Mouse (Mus musculus): ENCODE measurements around the gene Dok7. TPM values are rescaled to one million over a fixed set of nuclear protein-coding genes. Genes with fewer than 3 reads are reported as not detected.

Dok7 gene
- polyA plus RNA-seq, 1 experiment: not detected

DNA sequence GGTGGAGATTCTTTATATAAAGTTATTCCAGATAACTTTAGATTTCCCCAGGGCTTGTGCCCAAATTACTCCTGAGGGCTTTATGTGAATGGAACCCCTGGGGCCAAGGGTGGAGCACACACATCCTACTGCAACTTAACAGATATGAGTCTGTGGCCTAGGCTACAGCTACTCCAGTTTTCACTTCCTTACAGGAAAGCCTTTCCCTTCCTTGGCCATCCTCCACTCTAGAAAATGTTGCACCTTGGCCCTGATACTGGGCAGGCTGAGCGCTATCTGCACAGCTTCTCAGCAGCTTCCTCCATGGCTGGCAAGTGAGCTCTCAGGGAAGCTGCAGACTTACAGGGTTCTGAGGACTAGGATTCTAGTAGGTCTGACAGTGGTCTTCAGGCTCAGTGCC, 27.3 kb upstream of the Dok7 start:
- TF ChIP-seq GATA1 (IDR thresholded peaks at IDR 0.05; ENCODE audit: low read length) (no peak), TAL1 (IDR thresholded peaks at IDR 0.05; ENCODE audit: low read length) (no peak)
- peaks cover 100% of the 10 kb centered on the region for H3K36me3 ChIP-seq (ENCODE audit: control insufficient read depth)
- H3K4me1 ChIP-seq (ENCODE audit: control insufficient read depth): peaks cover 27% of the 10 kb centered on the region
- no peaks in the 10 kb centered on the region for H3K27me3 ChIP-seq (ENCODE audit: control insufficient read depth)
- no peak overlapping the region for H3K4me3 ChIP-seq (replicated peaks)
- no peaks in the 10 kb centered on the region for H3K9me3 ChIP-seq (ENCODE audit: control insufficient read depth, low read length)

DNA sequence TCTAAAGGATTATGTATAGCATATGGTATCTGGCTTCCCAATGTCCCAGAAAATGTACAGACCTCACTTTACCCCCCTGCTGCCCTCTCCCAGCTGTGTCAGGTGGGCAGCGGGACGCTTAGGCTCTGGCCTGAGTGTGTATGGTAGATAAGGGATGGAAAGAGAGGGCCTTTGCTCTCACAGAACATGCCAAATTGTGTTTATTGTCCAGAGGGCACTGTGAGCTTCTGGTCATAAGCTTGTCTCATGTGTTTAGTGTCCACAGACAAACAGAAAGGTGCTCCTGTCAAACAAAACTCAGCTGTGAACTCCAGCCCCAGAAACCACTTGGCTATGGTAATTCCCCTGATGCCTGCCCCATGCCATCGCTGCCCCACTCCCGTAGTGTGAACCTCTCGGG, 26.8 kb upstream of the Dok7 start:
- H3K27me3 ChIP-seq (ENCODE audit: control insufficient read depth): no peaks in the 10 kb centered on the region
- H3K9me3 ChIP-seq (ENCODE audit: control insufficient read depth, low read length): no peaks in the 10 kb centered on the region
- H3K4me1 ChIP-seq (ENCODE audit: control insufficient read depth): peaks cover 29% of the 10 kb centered on the region
- no peak overlapping the region for H3K4me3 ChIP-seq (replicated peaks)
- TF ChIP-seq TAL1 (IDR thresholded peaks at IDR 0.05; ENCODE audit: low read length) (no peak), GATA1 (IDR thresholded peaks at IDR 0.05; ENCODE audit: low read length) (no peak)
- H3K36me3 ChIP-seq (ENCODE audit: control insufficient read depth): peaks cover 100% of the 10 kb centered on the region

DNA sequence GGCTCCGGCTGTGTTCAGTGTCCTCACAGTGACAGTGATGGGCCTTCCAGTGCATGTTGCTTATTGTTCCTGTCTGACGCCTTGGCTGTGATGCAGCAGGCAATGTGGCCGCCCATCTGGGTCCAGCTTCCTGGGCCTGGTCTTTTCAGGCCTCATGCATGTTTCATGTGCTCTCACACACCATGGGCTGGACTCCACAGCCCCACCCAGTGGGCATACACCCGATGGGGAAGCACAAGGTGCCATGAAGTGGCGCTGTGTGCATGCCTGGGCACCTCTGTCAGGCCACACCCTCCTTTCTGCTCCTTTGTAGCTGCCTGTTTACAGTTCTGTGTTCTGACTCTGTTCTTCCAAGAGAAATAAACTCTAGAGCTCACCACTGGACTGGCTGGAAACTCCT, 23.5 kb upstream of the Dok7 start:
- H3K27me3 ChIP-seq (ENCODE audit: control insufficient read depth): no peaks in the 10 kb centered on the region
- TF ChIP-seq GATA1 (IDR thresholded peaks at IDR 0.05; ENCODE audit: low read length): no peak
- TF ChIP-seq TAL1 (IDR thresholded peaks at IDR 0.05; ENCODE audit: low read length): no peak
- H3K4me1 ChIP-seq (ENCODE audit: control insufficient read depth): peaks cover 53% of the 10 kb centered on the region
- peaks cover 79% of the 10 kb centered on the region for H3K36me3 ChIP-seq (ENCODE audit: control insufficient read depth)
- H3K4me3 ChIP-seq (replicated peaks): no peak overlapping the region
- no peaks in the 10 kb centered on the region for H3K9me3 ChIP-seq (ENCODE audit: control insufficient read depth, low read length)

DNA sequence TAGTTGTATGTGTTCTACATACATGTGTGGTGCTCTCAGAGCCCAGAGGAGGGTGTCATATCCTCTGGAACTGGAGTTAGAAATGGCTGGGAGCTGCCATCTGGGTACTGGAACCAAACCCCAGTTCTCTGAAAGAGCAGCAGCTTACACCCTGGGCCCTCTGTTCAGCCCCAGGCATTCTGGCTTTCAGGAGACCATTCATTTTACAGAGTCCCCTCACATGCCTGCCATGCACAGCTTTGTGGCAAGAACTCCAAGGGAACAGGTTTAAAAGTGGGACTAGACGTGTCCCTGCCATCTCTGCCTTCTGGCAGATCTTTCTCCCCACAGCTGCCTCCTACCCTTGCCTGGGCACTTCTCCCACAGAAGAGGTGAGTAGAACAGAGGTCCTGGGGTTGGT, 22.9 kb upstream of the Dok7 start:
- no peaks in the 10 kb centered on the region for H3K9me3 ChIP-seq (ENCODE audit: control insufficient read depth, low read length)
- H3K4me1 ChIP-seq (ENCODE audit: control insufficient read depth): peaks cover 53% of the 10 kb centered on the region
- H3K27me3 ChIP-seq (ENCODE audit: control insufficient read depth): no peaks in the 10 kb centered on the region
- no peak overlapping the region for H3K4me3 ChIP-seq (replicated peaks)
- peaks cover 73% of the 10 kb centered on the region for H3K36me3 ChIP-seq (ENCODE audit: control insufficient read depth)
- TF ChIP-seq TAL1 (IDR thresholded peaks at IDR 0.05; ENCODE audit: low read length): no peak
- TF ChIP-seq GATA1 (IDR thresholded peaks at IDR 0.05; ENCODE audit: low read length): no peak

DNA sequence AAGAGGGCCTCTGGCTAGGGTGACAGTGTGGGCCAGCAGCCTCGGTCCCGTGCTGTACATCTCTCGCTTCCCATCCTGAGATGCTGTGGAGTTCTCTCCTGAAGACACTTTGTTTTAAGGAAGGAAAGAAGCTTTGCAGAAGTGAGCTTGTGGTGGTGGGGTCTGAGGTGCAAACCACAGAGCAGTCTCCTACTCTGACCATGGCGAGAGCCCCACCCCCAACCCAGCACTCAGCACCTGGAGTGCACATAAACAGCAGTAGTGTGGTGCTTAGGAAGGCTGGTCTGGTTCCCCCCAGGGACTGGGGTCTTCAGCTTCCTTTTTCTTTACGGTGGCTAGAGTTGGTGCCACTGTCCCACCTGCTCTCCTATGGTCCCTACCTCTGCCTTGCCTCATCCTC, 21.4 kb upstream of the Dok7 start:
- H3K9me3 ChIP-seq (ENCODE audit: control insufficient read depth, low read length): no peaks in the 10 kb centered on the region
- peaks cover 58% of the 10 kb centered on the region for H3K36me3 ChIP-seq (ENCODE audit: control insufficient read depth)
- H3K27me3 ChIP-seq (ENCODE audit: control insufficient read depth): no peaks in the 10 kb centered on the region
- no peak overlapping the region for H3K4me3 ChIP-seq (replicated peaks)
- TF ChIP-seq GATA1 (IDR thresholded peaks at IDR 0.05; ENCODE audit: low read length) (no peak), TAL1 (IDR thresholded peaks at IDR 0.05; ENCODE audit: low read length) (no peak)
- H3K4me1 ChIP-seq (ENCODE audit: control insufficient read depth): peaks cover 58% of the 10 kb centered on the region

DNA sequence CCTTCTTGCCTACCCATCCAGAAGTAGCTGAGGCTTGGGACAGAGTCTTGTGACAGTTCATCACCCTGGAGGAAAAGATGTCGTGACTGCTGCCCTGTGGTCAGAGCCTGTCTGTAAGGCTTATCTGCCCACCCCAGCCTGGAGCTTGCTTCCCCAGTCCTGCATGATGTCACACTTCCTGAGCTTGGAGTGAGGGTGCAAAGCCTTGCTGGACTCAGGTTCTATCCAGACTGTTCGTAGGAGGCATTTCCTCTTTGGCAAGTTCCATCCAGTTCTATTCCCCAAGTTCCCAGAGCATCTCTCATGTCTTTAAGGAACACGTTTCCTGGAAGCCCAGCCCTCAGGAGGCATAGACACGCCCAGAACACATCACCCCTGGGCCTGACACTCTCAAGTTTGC, 20.8 kb upstream of the Dok7 start:
- Histone ChIP-seq H3K9me3 (ENCODE audit: control insufficient read depth, low read length) (no peaks in the 10 kb centered on the region), H3K4me1 (ENCODE audit: control insufficient read depth) (peaks cover 61% of the 10 kb centered on the region), H3K4me3 (replicated peaks) (no peak overlapping the region), H3K36me3 (ENCODE audit: control insufficient read depth) (peaks cover 51% of the 10 kb centered on the region), H3K27me3 (ENCODE audit: control insufficient read depth) (no peaks in the 10 kb centered on the region)
- TF ChIP-seq GATA1 (IDR thresholded peaks at IDR 0.05; ENCODE audit: low read length) (peak; percentile 24; the same call in 1 of the 2 replicates), TAL1 (IDR thresholded peaks at IDR 0.05; ENCODE audit: low read length) (peak; percentile 31; the same call in 1 of the 3 replicates)

DNA sequence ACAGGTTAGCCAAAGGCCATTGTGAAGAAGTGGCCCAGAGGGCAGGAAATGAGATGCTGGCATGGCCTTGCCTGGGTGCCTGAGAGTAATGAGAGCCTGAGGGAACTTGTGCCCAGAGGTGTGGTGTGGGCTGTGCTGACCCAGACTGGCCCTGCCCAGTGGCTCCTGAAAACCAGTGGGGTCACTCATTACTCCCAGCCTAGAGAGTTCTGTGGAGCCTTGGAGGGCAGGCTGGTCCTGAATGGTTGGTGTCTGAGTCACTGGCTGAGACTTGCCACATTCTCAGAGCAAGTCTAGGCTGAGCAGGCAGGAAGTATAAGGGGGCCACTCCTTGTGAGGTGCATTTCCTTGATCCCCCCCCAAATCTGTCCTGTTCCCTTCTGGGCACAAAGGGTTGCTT, 19.1 kb upstream of the Dok7 start:
- TF ChIP-seq GATA1 (IDR thresholded peaks at IDR 0.05; ENCODE audit: low read length) (no peak), TAL1 (IDR thresholded peaks at IDR 0.05; ENCODE audit: low read length) (no peak)
- no peak overlapping the region for H3K4me3 ChIP-seq (replicated peaks)
- no peaks in the 10 kb centered on the region for H3K9me3 ChIP-seq (ENCODE audit: control insufficient read depth, low read length)
- no peaks in the 10 kb centered on the region for H3K27me3 ChIP-seq (ENCODE audit: control insufficient read depth)
- peaks cover 35% of the 10 kb centered on the region for H3K36me3 ChIP-seq (ENCODE audit: control insufficient read depth)
- peaks cover 64% of the 10 kb centered on the region for H3K4me1 ChIP-seq (ENCODE audit: control insufficient read depth)

DNA sequence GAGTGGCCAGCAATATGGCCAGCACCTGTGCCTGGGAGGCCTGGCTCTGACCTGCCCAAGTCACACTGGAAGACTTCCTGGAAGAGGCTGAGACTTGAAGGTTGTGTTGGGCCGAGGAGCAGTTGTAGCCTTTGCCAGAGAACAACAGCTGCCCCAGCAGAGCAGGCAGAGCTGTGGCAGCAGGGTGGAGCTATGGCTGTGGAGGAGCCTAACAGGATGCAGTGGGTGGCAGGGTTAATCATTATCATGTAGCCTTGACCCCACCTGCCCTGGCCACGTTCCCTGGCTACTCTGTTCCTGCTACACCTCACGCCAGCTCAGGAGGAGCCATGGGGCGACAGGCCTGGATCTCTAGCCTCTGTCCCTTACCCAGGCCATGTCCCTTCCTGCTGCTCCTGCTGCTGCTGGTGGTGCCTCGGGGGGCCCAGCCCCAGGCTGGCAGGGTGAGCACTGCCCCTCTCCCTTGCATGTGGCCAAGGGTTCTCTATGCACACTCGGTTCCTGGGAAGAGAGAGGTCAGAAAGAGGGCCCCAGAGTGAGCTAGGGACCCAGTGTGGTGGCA, 15.2 kb upstream of the Dok7 start, which contains the start of gene Hgfac:
Hgfac (plus strand) TSS at position 242 of the 562 bp plus-strand sequence.
- Histone ChIP-seq H3K4me3 (replicated peaks) (peak within 1 kb of the TSS; percentile 46), H3K4me1 (ENCODE audit: control insufficient read depth) (peaks cover 34% of the 10 kb centered on the region), H3K36me3 (ENCODE audit: control insufficient read depth) (peaks cover 6% of the 10 kb centered on the region; the same call in 1 of the 2 replicates), H3K27me3 (ENCODE audit: control insufficient read depth) (no peaks in the 10 kb centered on the region), H3K9me3 (ENCODE audit: control insufficient read depth, low read length) (no peaks in the 10 kb centered on the region)
- TF ChIP-seq GATA1 (IDR thresholded peaks at IDR 0.05; ENCODE audit: low read length): no peak
- TF ChIP-seq TAL1 (IDR thresholded peaks at IDR 0.05; ENCODE audit: low read length): no peak

DNA sequence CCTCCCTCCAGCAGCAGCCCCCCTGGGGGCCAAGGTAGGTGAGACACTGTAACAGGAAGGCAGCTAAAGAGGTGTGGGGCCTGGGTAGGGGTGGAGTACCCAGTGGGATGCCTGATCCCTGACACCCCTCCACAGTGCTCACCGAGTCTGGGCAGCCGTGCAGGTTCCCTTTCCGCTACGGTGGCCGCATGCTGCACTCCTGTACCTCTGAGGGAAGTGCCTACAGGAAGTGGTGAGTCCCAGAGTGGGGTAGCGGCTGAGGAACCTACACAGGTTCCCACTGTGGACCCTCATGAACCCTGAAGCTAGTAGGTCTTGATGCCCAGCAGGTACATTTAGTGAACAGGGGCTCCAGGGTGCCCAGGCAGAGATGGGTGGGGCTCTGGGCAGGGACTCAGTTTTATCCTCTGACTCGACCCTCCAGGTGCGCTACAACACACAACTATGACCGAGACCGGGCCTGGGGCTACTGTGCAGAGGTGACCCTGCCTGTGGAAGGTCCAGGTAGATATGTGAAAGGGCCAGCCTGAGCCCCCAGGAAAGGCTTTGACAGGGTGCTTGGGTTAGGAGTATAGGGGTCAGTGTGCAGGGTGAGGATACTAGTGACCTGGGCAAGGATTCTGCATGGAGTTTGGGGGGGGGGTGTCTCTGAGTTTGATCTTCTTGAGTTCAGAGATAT, 14.0 kb upstream of the Dok7 start:
- Histone ChIP-seq H3K9me3 (ENCODE audit: control insufficient read depth, low read length) (no peaks in the 10 kb centered on the region), H3K4me1 (ENCODE audit: control insufficient read depth) (peaks cover 26% of the 10 kb centered on the region), H3K27me3 (ENCODE audit: control insufficient read depth) (no peaks in the 10 kb centered on the region), H3K4me3 (replicated peaks) (peak overlapping the region; percentile 46), H3K36me3 (ENCODE audit: control insufficient read depth) (peaks cover 8% of the 10 kb centered on the region; the same call in 1 of the 2 replicates)
- TF ChIP-seq TAL1 (IDR thresholded peaks at IDR 0.05; ENCODE audit: low read length): no peak
- no peak for TF ChIP-seq GATA1 (IDR thresholded peaks at IDR 0.05; ENCODE audit: low read length)

All from erythroblast, embryonic 14.5 days (primary cell).